In the genomic region with DNA sequence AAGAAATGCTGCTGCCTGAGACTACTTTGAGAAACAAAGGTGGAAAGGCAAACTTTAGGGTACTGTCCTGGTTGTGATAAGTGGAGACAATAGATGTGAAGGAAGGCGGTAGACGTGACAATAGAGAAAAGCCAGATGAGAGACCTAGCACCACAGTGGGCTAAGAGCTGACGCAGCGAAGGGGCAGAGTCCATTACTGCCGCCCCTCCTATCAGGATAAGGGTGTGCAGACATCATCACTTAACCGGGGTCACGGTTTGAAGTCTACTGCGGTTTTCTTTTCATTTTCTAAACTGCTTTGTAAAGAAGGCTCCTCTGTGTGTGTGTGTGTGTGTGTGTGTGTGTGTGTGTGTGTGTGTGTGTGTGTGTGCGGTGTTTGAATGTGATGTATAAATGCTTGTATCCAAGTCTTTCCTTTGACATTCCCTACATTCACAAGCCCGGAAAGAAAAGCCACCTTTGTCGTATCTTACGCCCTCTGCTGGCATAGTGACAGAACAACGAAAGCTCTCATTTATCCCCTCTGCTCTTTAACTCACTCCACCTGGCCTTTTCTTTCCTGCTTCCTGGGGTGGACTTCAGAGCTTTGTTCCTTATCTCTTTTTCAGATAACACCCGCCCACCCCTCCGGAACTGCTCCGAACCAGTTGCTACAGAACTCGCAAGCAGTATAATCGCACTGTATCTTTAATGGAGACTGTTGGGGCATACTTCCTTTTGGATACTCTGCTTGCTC, we compare ENCODE assay signal across 8 mouse cellular contexts. TPM values are rescaled to one million over a fixed set of nuclear protein-coding genes. Genes with fewer than 3 reads are reported as not detected.
DNase-seq lines count a peak whose midpoint lies in the region; ATAC-seq and TF ChIP-seq lines count a peak whose summit lies in the region.

No protein-coding gene starts in this region.

- H3K4me3 ChIP-seq in thymus, adult 2 months (ENCODE audit: control insufficient read depth, insufficient read depth, low read length) = no peak overlapping the region
- H3K4me3 ChIP-seq in hindbrain, embryonic 16.5 days (ENCODE audit: low read length) = no peak overlapping the region
- H3K4me3 ChIP-seq in forebrain, embryonic 10.5 days = no peak overlapping the region

- 58% methylated on average over 18 of the region's 18 CpGs for WGBS in thymus, adult 2 months
- WGBS in hindbrain, embryonic 16.5 days = 41% methylated on average over 18 of the region's 18 CpGs
- 46% methylated on average over 17 of the region's 18 CpGs for WGBS in forebrain, embryonic 10.5 days

- no peak for ATAC-seq in hindbrain, embryonic 16.5 days

- H3K4me1 ChIP-seq in thymus, adult 2 months (replicated peaks; ENCODE audit: control insufficient read depth, insufficient read depth, low read length) = no peaks in the 10 kb centered on the region; the same call in 1 of the 2 replicates
- no peaks in the 10 kb centered on the region for H3K4me1 ChIP-seq in hindbrain, embryonic 16.5 days (ENCODE audit: control insufficient read depth, insufficient read depth, low read depth, low read length)
- H3K4me1 ChIP-seq in forebrain, embryonic 10.5 days = no peaks in the 10 kb centered on the region

- no peak overlapping the region for H3K27ac ChIP-seq in thymus, adult 2 months (ENCODE audit: control insufficient read depth, insufficient read depth, low read length)
- no peak overlapping the region for H3K27ac ChIP-seq in hindbrain, embryonic 16.5 days (ENCODE audit: low read depth, low read length)
- no peak overlapping the region for H3K27ac ChIP-seq in forebrain, embryonic 10.5 days

- no peaks in the 10 kb centered on the region for H3K9me3 ChIP-seq in hindbrain, embryonic 16.5 days (ENCODE audit: control insufficient read depth, low read length)
- H3K9me3 ChIP-seq in forebrain, embryonic 10.5 days = no peaks in the 10 kb centered on the region

- peak; percentile 53 for DNase-seq in embryo, embryonic 10 days (ENCODE audit: low spot score)
- DNase-seq in embryo, embryonic 9.5 days (ENCODE audit: extremely low spot score) = no peak
- DNase-seq in thymus, postnatal 14 days = peak; percentile 16
- DNase-seq in thymus, adult 2 months = no peak
- DNase-seq in lung, postnatal 14 days = peak; percentile 10
- no peak for DNase-seq in forebrain, embryonic 10.5 days (ENCODE audit: extremely low spot score, low spot score)
- DNase-seq in ovary, postnatal 10 days (ENCODE audit: low spot score) = no peak

- TF ChIP-seq CTCF in thymus, adult 2 months (IDR thresholded peaks at IDR 0.05; ENCODE audit: borderline replicate concordance, control insufficient read depth, extremely low read depth, insufficient read depth, low read length, poor library complexity) = no peak

- no peak for TF ChIP-seq POLR2A in thymus, adult 2 months (IDR thresholded peaks at IDR 0.05; ENCODE audit: control insufficient read depth, extremely low read depth, insufficient read depth, low read length, poor library complexity)

- no peaks in the 10 kb centered on the region for H3K36me3 ChIP-seq in thymus, adult 2 months (ENCODE audit: control insufficient read depth, insufficient read depth, low read length)
- H3K36me3 ChIP-seq in hindbrain, embryonic 16.5 days (ENCODE audit: control insufficient read depth, insufficient read depth, low read length) = no peaks in the 10 kb centered on the region
- H3K36me3 ChIP-seq in forebrain, embryonic 10.5 days (replicated peaks) = no peaks in the 10 kb centered on the region

- H3K4me2 ChIP-seq in hindbrain, embryonic 16.5 days (ENCODE audit: low read length) = peak overlapping the region; percentile 29

- H3K27me3 ChIP-seq in thymus, adult 2 months (ENCODE audit: control insufficient read depth, insufficient read depth, low read length) = no peaks in the 10 kb centered on the region
- H3K27me3 ChIP-seq in hindbrain, embryonic 16.5 days (replicated peaks; ENCODE audit: control insufficient read depth, insufficient read depth, low read length) = no peaks in the 10 kb centered on the region
- peaks cover 20% of the 10 kb centered on the region for H3K27me3 ChIP-seq in forebrain, embryonic 10.5 days (ENCODE audit: poor library complexity, severe bottlenecking)

- H3K9ac ChIP-seq in hindbrain, embryonic 16.5 days (ENCODE audit: low read depth, low read length) = no peak overlapping the region

RNA-seq across cellular contexts. Expression of gene Frmd7, which starts 17.7 kb away (rescaled TPM):
- 0.08 and 0.16 TPM in 2 replicates for polyA plus RNA-seq in thymus, adult 2 months (2012; rRNA removed)
- polyA plus RNA-seq in hindbrain, embryonic 16.5 days (2015; fragmentation: Nextera tagmentation; extraction: Ambion mirVana) = 0.08 and 0.19 TPM in 2 replicates
- polyA plus RNA-seq in forebrain, embryonic 10.5 days (2016; fragmentation: Nextera tagmentation; extraction: Ambion mirVana) = 0.06 TPM in 1 of 2 replicates, not detected in the other

Comparison
In these comparisons a context has a peak if more than half of its experiments do, and no peak if none do; other contexts are left out.
1. DNase-seq: peak in embryo, embryonic 10 days (single experiment), thymus, postnatal 14 days (single experiment) and lung, postnatal 14 days (single experiment); none in embryo, embryonic 9.5 days (single experiment), thymus, adult 2 months (single experiment), forebrain, embryonic 10.5 days (single experiment) and ovary, postnatal 10 days (single experiment).